Mouse (Mus musculus) midbrain, embryonic 13.5 days (tissue): ENCODE results near the gene Tgfbrap1. TPM values are rescaled to one million over a fixed set of nuclear protein-coding genes. Genes with fewer than 3 reads are reported as not detected.

Source experiments
- microRNA-seq: library from miRNA; unstranded; fragments of <30 nt; microRNA quantifications from one replicate; pipeline ENCODE4, GENCODE M21; 2016
- polyA plus RNA-seq: library from polyadenylated mRNA; unstranded; fragments of >200 nt; fragmentation: Nextera tagmentation; extraction: Ambion mirVana; gene quantifications from 2 replicates; pipeline ENCODE4 v1.2.1, GENCODE M21; 2015

Tgfbrap1 gene
- polyA plus RNA-seq, 1 experiment from 2014 or later, result 16.7 TPM

Small RNAs within 50 kb of the gene (microRNA-seq; reads per million reads assigned to microRNA genes)
- not detected for gene Gm24001

Other genes starting within 250 kb of the Tgfbrap1 start
- gene Mrps9, start 247.4 kb downstream of the Tgfbrap1 start, polyA plus RNA-seq, result 40.7 and 42.2 TPM in 2 replicates
- 17.3 and 19.7 TPM in 2 replicates for gene Gpr45, start 145.8 kb downstream of the Tgfbrap1 start, polyA plus RNA-seq
- 50.0 and 50.3 TPM in 2 replicates for gene AI597479, start 73 bp upstream of the Tgfbrap1 start, polyA plus RNA-seq
- gene Fhl2, start 98.3 kb upstream of the Tgfbrap1 start, polyA plus RNA-seq, result 10.2 and 11.2 TPM in 2 replicates